Mouse (Mus musculus) heart, adult 2 months (tissue): ENCODE measurements around the gene Smim20.

Experiments
- CTCF ChIP-seq: fragments of 200-600 bp; IDR thresholded peaks from 2 replicates; pipeline ENCODE4 v1.8.1; 2022; ENCODE audit warnings: antibody characterized with exemption, mild to moderate bottlenecking, moderate library complexity
- POLR2A ChIP-seq: fragments of 200-500 bp; IDR thresholded peaks from 2 replicates; pipeline ENCODE4 v1.6.1; 2011; ENCODE audit warnings: mild to moderate bottlenecking, low read depth, low read length, control low read depth; ENCODE audit not compliant: insufficient read depth

- TF ChIP-seq CTCF (no peak), POLR2A (no peak)
These were observed 27.7 kb downstream of the Smim20 start for GRCm38 (mm10) chr5:53294627-53295026.
